Mouse (Mus musculus) embryonic facial prominence, embryonic 14.5 days (tissue): ENCODE results near the gene Lrmda. TPM values are rescaled to one million over a fixed set of nuclear protein-coding genes. Genes with fewer than 3 reads are reported as not detected.

Experiments used
- ATAC-seq: fragments of 200-750 bp; cut with Nextera tagmentation; 2 replicates; pipeline ENCODE4 v1.8.0; 2017; ENCODE audit warnings: low read depth, moderate number of reproducible peaks, moderate TSS enrichment
- DNase-seq: peaks from one replicate; pipeline ENCODE4 v3.0.0-alpha.2; 2015; ENCODE audit warnings: low spot score
- H3K27ac ChIP-seq: fragments of 300-500 bp; sonication (generic); replicated peaks from 2 replicates; pipeline ENCODE4 v1.5.1; 2014; ENCODE audit warnings: low read depth, mild to moderate bottlenecking, low read length, moderate library complexity
- H3K27me3 ChIP-seq: fragments of 300-500 bp; sonication (generic); replicated peaks from 2 replicates; pipeline ENCODE4 v1.6.1; 2014; ENCODE audit warnings: low read length; ENCODE audit not compliant: control insufficient read depth, insufficient read depth
- H3K36me3 ChIP-seq: fragments of 300-500 bp; sonication (generic); 2 replicates; pipeline ENCODE4 v1.6.1; 2014; ENCODE audit warnings: low read length, mixed read lengths; ENCODE audit not compliant: control insufficient read depth, insufficient read depth
- H3K4me1 ChIP-seq: fragments of 300-500 bp; sonication (generic); 2 replicates; pipeline ENCODE4 v1.6.1; 2014; ENCODE audit warnings: antibody characterized with exemption, low read length; ENCODE audit not compliant: control insufficient read depth, insufficient read depth
- H3K4me2 ChIP-seq: fragments of 300-500 bp; sonication (generic); 2 replicates; pipeline ENCODE4 v1.6.1; 2014; ENCODE audit warnings: low read depth, mild to moderate bottlenecking, low read length, moderate library complexity, mixed read lengths
- H3K4me3 ChIP-seq: fragments of 300-500 bp; sonication (generic); 2 replicates; pipeline ENCODE4 v1.5.1; 2014; ENCODE audit warnings: low read depth, mild to moderate bottlenecking, low read length
- H3K9ac ChIP-seq: fragments of 300-500 bp; sonication (generic); 2 replicates; pipeline ENCODE4 v1.6.1; 2014; ENCODE audit warnings: low read depth, mild to moderate bottlenecking, low read length, moderate library complexity, mixed read lengths
- H3K9me3 ChIP-seq: fragments of 300-500 bp; sonication (generic); 2 replicates; pipeline ENCODE4 v1.6.1; 2016; ENCODE audit warnings: low read length; ENCODE audit not compliant: control insufficient read depth
- WGBS: fragments of 180-500 bp; shearing (Covaris S2); extraction: QIAGEN DNeasy Blood & Tissue Kit; methylation state at CpG from one replicate; pipeline ENCODE4 v1.1.7; 2014; 5-methylcytosine and 5-hydroxymethylcytosine counted together
- polyA plus RNA-seq: library from polyadenylated mRNA; unstranded; fragments of >200 nt; fragmentation: Nextera tagmentation; extraction: Ambion mirVana; gene quantifications from 2 replicates; pipeline ENCODE4 v1.2.1, GENCODE M21; 2014

Gene Lrmda
- polyA plus RNA-seq, 1 experiment from 2014 or later: 0.24 TPM

- no peak for DNase-seq
- ATAC-seq: no peak
These were observed 198.7 kb downstream of the Lrmda start for GRCm38 (mm10) chr14:22218183-22218582.

GRCm38 (mm10) chr14:22222038-22222437, 202.5 kb downstream of the Lrmda start:
- Histone ChIP-seq H3K4me1 (no peaks in the 10 kb centered on the region), H3K27me3 (no peaks in the 10 kb centered on the region), H3K4me2 (no peak overlapping the region), H3K36me3 (no peaks in the 10 kb centered on the region), H3K4me3 (no peak overlapping the region), H3K9ac (no peak overlapping the region), H3K9me3 (peaks cover 7% of the 10 kb centered on the region; the same call in 1 of the 2 replicates), H3K27ac (no peak overlapping the region)
- ATAC-seq (no peak), DNase-seq (no peak)
- 62% methylated on average over 1 of the region's 1 CpGs for WGBS

More at GRCm38 (mm10) chr14:22218183-22218582, 198.7 kb downstream of the Lrmda start:
- H3K36me3 ChIP-seq: no peaks in the 10 kb centered on the region
- no peaks in the 10 kb centered on the region for H3K27me3 ChIP-seq
- no peak overlapping the region for H3K4me2 ChIP-seq
- H3K4me3 ChIP-seq: no peak overlapping the region
- no peak overlapping the region for H3K27ac ChIP-seq
- H3K4me1 ChIP-seq: peaks cover 6% of the 10 kb centered on the region; the same call in 1 of the 2 replicates
- H3K9ac ChIP-seq: no peak overlapping the region
- 87% methylated on average over 4 of the region's 4 CpGs for WGBS
- peaks cover 7% of the 10 kb centered on the region; the same call in 1 of the 2 replicates for H3K9me3 ChIP-seq

- WGBS: 79% methylated on average over 3 of the region's 3 CpGs
- Histone ChIP-seq H3K4me2 (no peak overlapping the region), H3K36me3 (no peaks in the 10 kb centered on the region), H3K9me3 (peaks cover 7% of the 10 kb centered on the region; the same call in 1 of the 2 replicates), H3K27ac (no peak overlapping the region), H3K9ac (no peak overlapping the region), H3K4me1 (no peaks in the 10 kb centered on the region), H3K4me3 (no peak overlapping the region), H3K27me3 (no peaks in the 10 kb centered on the region)
- DNase-seq (no peak), ATAC-seq (no peak)
These were observed 203.1 kb downstream of the Lrmda start for GRCm38 (mm10) chr14:22222574-22222973.

GRCm38 (mm10) chr14:22226205-22226604, 206.7 kb downstream of the Lrmda start:
- Histone ChIP-seq H3K27me3 (no peaks in the 10 kb centered on the region), H3K27ac (no peak overlapping the region), H3K36me3 (no peaks in the 10 kb centered on the region), H3K9ac (no peak overlapping the region), H3K9me3 (no peaks in the 10 kb centered on the region), H3K4me2 (no peak overlapping the region), H3K4me1 (no peaks in the 10 kb centered on the region), H3K4me3 (no peak overlapping the region)
- DNase-seq (no peak), ATAC-seq (no peak)
- 70% methylated on average over 2 of the region's 2 CpGs for WGBS

GRCm38 (mm10) chr14:22228253-22228968, 208.9 kb downstream of the Lrmda start:
- H3K4me3 ChIP-seq: no peak overlapping the region
- no peak overlapping the region for H3K4me2 ChIP-seq
- no peaks in the 10 kb centered on the region for H3K36me3 ChIP-seq
- DNase-seq (no peak), ATAC-seq (no peak)
- H3K4me1 ChIP-seq: no peaks in the 10 kb centered on the region
- H3K27ac ChIP-seq: no peak overlapping the region
- H3K27me3 ChIP-seq: no peaks in the 10 kb centered on the region
- no peak overlapping the region for H3K9ac ChIP-seq
- H3K9me3 ChIP-seq: no peaks in the 10 kb centered on the region
- 77% methylated on average over 7 of the region's 7 CpGs for WGBS

GRCm38 (mm10) chr14:22240315-22240714, 220.8 kb downstream of the Lrmda start:
- Histone ChIP-seq H3K27ac (no peak overlapping the region), H3K9me3 (no peaks in the 10 kb centered on the region), H3K4me2 (no peak overlapping the region), H3K27me3 (no peaks in the 10 kb centered on the region), H3K4me1 (no peaks in the 10 kb centered on the region), H3K4me3 (no peak overlapping the region), H3K36me3 (no peaks in the 10 kb centered on the region), H3K9ac (no peak overlapping the region)
- WGBS: 56% methylated on average over 3 of the region's 3 CpGs
- DNase-seq: no peak
- ATAC-seq: no peak

GRCm38 (mm10) chr14:22255458-22255857, 235.9 kb downstream of the Lrmda start:
- WGBS: 79% methylated on average over 12 of the region's 12 CpGs
- no peak overlapping the region for H3K9ac ChIP-seq
- DNase-seq: no peak
- H3K4me1 ChIP-seq: peaks cover 9% of the 10 kb centered on the region; the same call in 1 of the 2 replicates
- no peak overlapping the region for H3K4me3 ChIP-seq
- no peaks in the 10 kb centered on the region for H3K36me3 ChIP-seq
- H3K27ac ChIP-seq: no peak overlapping the region
- no peak overlapping the region for H3K4me2 ChIP-seq
- no peak for ATAC-seq
- H3K27me3 ChIP-seq: no peaks in the 10 kb centered on the region
- no peaks in the 10 kb centered on the region for H3K9me3 ChIP-seq

GRCm38 (mm10) chr14:22256274-22256673, 236.8 kb downstream of the Lrmda start:
- Histone ChIP-seq H3K9ac (no peak overlapping the region), H3K4me3 (no peak overlapping the region), H3K9me3 (no peaks in the 10 kb centered on the region), H3K27ac (no peak overlapping the region), H3K36me3 (no peaks in the 10 kb centered on the region), H3K4me2 (no peak overlapping the region), H3K27me3 (no peaks in the 10 kb centered on the region), H3K4me1 (peaks cover 9% of the 10 kb centered on the region; the same call in 1 of the 2 replicates)
- WGBS: 89% methylated on average over 12 of the region's 12 CpGs
- ATAC-seq (no peak), DNase-seq (no peak)
